Mouse (Mus musculus) urinary bladder, postnatal 25 days (tissue): Measurements from ENCODE around the gene Drd4.

Experiments used
- DNase-seq: peaks from one replicate; pipeline ENCODE4 v3.0.0; 2022; ENCODE audit warnings: low spot score

The Drd4 gene

DNA sequence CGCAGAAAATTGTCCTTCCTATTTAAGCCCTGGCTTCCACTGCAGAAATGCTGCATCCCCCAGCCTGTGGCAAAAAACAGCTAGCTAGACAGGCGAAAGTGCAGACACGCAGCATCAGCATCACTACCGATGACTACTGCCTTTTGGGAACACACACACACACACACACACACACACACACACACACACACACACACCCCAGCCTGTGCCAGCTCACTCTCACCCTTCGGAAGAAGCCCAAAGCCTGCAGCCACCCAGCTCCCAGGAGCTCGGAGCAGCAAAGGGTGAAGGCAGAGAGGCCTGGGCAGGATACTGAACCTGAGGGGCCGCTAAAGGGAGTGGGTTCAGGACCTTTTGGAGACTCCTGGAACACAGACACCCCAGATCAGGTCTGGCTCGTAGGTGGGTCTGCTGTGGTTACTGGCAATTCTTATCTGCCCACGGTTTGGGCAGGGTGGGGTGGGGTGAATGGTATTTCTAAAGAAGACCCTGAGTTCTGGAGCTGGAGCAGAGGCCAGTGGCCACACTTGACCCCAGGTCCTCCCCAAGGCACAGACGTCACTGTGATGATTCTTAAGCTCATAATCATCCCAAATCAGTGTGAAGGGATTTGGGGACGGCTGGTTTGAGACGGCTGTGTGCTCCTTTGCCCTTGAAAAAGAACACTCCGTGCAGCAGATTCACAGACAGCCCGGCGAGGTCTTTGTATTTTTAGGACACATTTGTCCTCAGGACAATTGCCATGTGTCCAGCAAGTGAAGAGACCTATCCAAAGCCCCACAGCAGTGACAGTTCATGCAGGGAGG, 980 bp downstream of the Drd4 start:
- no peak for DNase-seq

- DNase-seq: no peak
These were observed 2.2 kb downstream of the Drd4 start for GRCm38 (mm10) chr7:141293852-141294471.

DNA sequence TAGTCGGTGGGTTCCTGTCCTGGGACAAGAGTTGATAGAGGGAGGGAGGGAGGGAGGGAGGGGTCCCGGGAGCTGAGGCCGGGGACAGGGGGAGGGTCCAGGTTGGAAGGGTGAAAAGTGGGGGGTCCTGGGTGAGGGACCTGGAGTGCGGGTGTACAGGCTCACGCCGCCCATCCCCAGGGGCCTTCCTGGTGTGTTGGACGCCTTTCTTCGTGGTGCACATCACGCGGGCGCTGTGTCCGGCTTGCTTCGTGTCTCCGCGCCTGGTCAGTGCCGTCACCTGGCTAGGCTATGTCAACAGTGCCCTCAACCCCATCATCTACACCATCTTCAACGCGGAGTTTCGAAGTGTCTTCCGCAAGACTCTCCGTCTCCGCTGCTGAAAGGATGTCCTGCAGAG, 2.7 kb downstream of the Drd4 start:
- no peak for DNase-seq

GRCm38 (mm10) chr7:141297926-141298650, 6.3 kb downstream of the Drd4 start:
- no peak for DNase-seq

DNA sequence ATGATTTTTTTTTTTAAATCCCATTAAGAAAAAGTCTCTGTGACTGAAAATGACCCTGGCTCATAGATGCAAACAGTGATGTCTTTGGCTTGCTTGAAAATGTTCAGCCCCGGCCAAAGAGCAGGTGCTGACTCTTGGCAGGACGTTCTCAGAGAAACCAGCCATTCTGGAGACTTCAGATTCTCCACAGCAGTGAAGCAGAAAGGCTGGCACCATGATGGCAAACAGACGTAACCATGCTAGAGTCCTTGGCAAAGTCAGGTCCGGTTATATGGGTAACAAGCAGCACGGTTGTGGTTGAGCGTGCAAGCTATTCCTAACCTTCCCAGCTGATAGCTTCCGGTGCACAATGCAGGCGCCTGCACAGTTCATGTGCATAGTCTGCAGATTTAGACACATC, 7.4 kb downstream of the Drd4 start:
- DNase-seq: no peak

DNA sequence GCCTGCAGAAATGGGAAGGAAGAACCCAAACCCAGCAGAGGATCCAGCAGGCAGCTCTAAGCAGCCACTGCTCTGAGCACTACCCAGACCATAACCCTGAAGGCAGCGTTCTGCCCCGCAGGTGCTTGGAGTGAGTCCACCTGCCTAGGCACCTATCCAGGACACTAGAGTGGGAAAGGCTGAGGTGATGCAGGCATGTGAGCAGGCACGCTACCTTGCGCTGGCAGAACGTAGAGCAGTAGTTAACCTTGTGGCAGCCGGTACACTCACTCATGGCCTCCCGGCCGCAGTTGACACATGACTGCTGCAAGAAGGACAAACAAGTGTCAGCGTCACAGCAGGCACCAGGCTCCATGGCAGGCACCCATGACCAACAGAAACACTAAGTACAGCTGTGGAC, 9.6 kb downstream of the Drd4 start:
- no peak for DNase-seq

DNA sequence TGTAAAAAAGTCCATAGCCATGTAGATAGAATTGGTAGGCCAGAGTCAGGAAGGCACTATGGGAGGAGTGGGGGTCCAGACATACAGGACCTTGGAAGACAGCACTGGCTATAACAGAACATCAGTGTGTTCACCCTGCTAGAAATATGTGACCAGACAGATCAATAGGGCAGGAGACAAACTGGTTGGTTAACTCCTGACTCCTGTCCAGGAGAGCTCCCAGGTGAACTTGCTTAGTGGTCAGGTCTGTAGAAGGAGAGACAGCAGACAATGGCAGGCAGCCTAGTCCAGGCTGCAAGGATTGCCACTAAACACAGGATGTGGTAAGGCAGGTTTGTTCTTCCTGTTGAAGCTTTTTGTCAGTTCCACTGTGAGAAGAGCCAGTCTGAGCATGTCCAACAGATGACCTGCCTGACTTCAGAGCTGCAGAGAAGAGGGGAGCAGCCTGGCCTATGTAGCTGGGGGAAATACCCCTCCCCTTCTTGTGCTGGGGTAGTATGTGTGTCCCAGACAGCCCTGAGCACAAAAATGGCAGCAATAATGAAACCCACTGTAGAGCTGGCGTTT, 11.0 kb downstream of the Drd4 start:
- DNase-seq: no peak

DNA sequence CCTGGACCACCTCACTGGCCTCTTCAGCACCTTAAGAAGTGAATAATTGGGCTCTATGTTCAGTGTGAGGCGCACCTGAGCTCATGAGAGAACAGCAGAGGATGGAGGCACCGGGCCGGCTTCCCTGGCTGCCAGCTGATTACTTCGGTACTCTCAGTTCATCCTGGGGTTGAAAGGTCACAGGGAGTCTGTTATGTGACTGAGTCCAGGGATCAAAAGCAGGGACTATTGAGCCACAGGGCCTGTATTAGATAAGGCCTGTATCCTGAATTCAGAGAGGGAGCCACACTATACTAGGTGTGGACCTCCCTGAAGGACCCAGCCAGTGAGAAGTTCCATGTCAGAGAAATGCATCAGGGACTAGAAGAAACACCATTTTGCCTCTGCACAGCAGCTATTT, 12.7 kb downstream of the Drd4 start:
- no peak for DNase-seq

- no peak for DNase-seq
These were observed 22.6 kb downstream of the Drd4 start for GRCm38 (mm10) chr7:141314416-141314815.

DNA sequence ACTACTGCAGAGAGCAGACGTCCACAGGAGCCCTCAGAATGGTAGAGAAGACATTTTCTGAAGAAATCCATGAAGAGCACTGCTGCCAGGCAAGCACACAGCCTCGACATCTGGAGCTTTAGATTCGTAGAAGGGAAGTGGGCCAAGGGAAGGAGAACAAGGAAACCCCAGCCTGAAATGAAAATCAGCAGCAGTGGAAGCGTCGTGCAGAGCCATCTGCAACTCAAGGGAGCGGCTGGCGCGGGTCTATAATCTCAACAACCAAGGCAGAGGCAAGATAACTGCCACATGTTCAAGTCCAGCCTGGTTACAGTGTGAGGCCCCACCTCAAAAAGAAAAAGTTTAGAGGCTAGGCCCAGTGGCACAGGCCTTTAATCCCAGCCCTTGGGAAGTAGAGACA, 23.3 kb downstream of the Drd4 start:
- no peak for DNase-seq

GRCm38 (mm10) chr7:141315974-141316373, 24.2 kb downstream of the Drd4 start:
- no peak for DNase-seq

DNA sequence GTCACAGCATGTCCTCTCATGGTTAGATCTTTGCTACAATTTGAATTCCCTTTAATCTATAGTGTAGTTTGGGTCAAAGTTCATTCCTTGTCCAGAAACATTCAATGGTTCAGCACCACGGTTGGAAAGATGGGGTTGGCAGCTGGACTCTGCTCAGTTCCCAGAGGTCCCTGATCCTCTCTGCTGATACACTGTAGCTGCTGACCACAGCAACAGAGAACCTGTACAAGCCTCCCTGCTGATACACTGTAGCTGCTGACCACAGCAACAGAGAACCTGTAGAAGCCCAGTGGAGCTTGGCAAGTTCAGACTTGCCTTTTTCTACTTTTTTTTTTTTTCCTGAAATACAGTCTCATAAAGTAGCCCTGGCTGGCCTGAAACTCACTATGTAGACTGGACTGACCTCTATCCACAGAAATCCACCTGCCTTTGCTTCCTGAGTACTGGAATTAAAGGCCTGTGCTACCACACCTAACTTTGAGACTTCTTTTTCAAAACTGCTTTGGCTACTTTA, 25.9 kb downstream of the Drd4 start:
- DNase-seq: no peak

- no peak for DNase-seq
These were observed 27.6 kb downstream of the Drd4 start for GRCm38 (mm10) chr7:141319446-141319845.

DNA sequence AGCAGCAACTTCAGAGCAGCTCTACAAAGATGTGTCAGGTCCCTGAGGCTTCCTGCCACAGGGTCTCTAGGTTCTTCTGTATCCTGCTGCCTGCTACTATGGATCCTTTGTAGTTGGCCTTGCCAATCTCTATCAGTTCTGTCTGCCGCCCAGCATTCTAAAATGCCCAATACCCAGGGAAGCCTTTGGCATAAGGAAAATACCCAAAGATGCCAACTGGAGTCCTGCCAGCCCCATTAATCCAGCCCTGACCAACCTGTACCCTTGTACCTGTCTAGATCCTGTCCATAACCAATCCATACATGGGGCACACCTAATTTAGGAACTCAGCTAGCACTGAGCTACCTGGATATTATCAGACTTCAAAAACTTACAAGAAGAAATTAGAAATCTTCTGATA, 32.9 kb downstream of the Drd4 start:
- DNase-seq: no peak

DNA sequence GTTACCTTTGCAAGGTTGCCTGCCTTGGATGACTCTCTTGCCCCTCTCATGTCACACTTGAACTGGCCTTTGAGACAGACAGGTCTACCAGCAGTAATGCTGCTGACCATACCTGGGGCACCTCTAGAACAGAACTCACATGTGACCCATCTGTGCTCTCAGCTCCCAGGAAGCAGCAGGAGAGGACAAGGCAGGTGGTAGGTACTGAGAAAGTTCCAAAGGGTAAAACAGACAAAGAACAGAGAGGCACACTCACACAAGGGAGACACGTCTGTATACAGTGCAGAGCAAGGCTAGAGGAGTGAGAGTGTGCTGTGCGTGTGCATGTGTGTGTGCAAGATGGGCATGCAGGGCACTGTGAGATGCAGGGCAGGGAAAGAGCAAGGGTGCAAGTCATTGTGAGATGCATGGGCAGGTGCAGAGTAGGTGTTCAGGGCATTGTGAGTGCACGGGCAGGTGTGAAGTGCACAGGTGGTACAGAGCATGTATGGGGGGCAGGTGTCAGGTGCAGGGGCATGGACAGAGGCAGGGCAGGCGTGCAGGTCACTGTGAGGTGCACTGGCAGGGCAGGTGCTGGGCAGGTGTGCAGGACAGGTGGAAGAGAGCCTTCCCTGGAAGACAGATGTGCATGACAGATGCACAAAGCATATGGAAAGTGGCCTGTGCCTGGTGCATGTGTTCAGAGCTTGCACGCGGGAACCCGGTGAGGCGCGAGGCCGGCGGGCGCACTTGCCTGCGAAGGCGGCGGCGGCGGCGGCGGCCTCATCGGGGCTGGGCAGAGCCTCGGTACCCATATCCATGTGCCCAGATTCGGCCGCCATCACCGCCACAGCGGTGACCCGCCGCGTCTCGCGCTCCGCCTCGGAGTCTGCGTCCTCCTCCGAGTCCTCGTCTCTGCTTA, 35.0 kb downstream of the Drd4 start:
- peak; percentile 26 for DNase-seq

DNA sequence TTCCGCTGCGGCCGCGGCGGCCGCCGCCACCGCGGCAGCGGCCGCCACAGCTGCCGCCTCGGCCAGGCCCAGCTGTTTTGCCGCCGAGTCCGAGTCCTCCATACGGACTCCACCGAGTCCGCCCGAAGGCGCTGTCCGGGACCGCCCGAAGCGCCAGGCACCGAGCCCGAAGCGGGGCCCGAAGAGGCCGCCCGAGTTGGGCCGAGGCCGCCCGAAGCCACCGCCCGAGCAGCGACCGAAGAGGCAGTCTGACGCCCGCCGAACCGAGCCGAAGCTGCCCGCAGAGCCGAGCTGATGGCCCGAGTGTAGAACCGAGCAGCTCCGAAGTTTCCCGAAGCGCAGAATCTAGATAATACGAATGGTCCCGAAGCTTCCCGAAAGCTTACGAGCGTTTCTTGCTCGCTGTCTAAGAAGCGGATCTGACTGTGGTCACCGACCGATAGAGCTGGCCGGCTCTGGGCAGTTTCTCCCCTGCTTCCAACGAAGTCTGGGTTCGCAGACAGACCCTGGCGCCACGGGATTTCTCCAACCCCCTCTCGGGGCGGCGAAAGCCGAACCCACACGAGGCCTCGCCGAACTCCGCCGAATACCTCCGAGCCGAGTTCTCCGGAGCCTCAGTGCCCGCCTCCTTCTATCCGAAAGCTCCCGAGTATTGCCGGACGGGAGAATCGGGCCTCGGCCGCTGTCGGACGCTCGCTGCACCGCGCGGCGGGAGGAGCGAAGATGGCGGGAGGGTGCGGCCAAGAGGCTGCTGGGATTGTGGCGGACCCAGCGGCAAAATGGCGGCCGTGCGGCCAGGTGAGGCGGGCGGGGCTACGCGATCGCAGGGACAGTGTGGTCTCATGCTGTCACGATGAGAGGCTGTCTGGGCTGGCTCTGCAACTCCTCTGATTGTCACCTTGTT, 35.9 kb downstream of the Drd4 start, which contains the start of the genes Deaf1 and Tmem80:
Gene Deaf1, minus strand, starts transcription at position 222 of the 904 bp plus-strand sequence.
Gene Tmem80, plus strand, starts transcription at position 271 of the 904 bp plus-strand sequence.
- DNase-seq: peak; percentile 97

- DNase-seq: no peak
These were observed 36.7 kb downstream of the Drd4 start for GRCm38 (mm10) chr7:141328373-141328990.

GRCm38 (mm10) chr7:141330706-141331105, 38.9 kb downstream of the Drd4 start:
- DNase-seq: no peak

DNA sequence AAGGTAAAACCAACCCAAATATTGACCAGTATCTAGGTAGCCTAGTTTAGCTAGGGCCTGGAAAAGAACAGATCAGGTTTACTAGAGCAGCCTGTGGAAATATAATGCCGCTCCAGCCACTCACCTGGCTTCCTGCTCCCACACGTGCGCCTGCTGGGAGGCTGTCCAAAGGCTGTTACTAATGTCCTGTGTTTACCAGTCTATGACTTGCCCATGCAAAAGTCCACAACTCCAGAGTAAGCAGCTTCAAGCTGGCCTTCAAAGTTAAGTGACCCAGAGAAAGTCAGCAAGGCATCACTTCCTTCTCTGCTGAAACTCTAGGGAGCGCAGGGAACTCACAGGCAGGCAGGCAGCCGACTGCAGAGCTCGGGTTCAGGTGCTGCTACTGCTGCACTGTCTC, 40.2 kb downstream of the Drd4 start:
- DNase-seq: no peak
